Mouse (Mus musculus) ZHBTc4 (cell line): Measurements from ENCODE around the gene Prkcq.
"Not testable (repeated sequence)": the region's sequence is repeated elsewhere in the genome, so short reads cannot be mapped to it uniquely, and the experiment has no call there.

Experiments used
- DNase-seq: peaks from one replicate; pipeline ENCODE4 v3.0.0-alpha.2; 2011; ENCODE audit warnings: low read depth, low spot score

Gene Prkcq

GRCm38 (mm10) chr2:11291570-11292405, 119.9 kb downstream of the Prkcq start:
- DNase-seq: no peak

DNA sequence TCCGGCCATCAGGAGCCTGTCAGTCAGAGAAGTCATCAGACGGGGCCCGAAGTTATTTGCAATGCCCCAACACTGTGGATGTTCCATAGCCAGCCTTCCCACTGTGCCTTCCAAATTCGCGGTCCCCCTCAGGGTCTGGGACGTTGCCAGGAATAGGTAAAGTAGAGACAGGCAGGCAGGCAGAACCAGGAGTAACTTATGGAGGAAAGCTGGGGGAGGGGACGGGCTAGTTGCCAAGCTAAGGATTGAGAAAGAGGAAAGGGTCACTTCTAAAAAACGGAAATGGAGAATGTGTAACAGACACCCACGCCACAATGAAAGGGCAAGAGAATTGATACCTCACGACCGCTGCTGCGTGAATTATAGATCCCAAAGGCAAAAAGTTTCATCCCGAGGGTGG, 121.2 kb downstream of the Prkcq start:
- no peak for DNase-seq

DNA sequence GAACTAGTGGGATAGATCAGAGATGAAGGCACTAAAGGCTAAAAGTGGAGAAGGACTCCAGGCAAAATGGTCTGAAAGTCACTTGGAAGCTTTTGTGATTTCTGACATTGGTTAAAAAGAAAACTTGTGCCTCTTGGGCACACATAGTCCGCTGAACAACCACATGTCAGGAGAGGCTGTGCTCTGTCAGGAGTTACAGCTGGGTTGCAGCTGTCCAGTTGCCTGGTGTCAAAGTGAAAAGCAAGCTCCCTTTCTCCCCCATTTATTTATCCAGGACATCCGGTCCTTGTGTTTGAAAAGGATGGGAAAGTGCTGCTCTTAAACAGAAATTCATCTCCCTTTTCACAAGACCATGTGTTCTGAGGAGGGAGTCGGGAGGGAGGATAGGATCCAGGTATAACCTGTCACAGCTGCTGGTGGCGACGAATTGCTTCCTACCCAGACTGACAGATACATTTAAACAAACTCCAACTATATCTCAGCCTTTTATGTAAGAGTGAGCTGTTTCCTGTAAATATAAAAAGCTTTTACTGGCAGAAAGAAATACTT, 122.8 kb downstream of the Prkcq start:
- DNase-seq: no peak

- no peak for DNase-seq
These were observed 126.9 kb downstream of the Prkcq start for GRCm38 (mm10) chr2:11298811-11299210.

DNA sequence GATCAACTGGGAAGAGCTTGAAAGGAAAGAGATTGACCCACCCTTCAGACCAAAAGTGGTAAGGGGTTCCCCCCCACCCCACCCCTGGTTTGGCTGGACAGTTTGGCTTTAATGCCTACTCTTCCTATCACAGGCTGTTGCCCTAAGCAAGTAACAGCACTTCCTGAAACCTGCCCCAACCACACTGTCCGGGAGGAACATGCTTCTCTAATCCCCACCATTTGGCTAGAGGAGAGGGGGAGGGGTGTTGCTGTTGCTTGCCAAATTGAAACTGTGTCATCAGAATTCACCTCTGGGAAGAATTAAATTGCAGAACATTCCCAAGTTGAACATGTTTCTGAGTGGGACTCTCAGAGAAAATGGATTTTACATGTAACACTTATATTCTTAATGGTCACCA, 127.5 kb downstream of the Prkcq start:
- DNase-seq: no peak

DNA sequence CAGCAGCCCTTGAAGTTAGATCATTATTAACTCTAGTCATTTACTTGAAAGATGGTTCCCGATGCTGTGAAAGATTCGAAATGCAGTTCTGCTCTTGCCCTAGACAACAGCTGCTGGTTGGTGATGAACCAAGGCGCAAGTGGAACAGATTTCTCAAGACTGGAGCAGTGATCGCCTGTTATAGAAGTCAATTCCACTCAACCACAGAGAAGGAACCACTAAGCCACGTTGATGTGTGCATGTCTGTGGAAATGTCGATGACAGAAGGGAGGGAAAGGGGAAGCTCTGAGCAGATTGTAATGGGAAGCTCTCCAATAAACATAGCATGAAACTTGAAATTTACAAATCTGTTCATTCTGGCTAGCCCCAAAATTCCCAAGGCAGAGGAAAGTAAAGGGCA, 128.5 kb downstream of the Prkcq start:
- DNase-seq: no peak

DNA sequence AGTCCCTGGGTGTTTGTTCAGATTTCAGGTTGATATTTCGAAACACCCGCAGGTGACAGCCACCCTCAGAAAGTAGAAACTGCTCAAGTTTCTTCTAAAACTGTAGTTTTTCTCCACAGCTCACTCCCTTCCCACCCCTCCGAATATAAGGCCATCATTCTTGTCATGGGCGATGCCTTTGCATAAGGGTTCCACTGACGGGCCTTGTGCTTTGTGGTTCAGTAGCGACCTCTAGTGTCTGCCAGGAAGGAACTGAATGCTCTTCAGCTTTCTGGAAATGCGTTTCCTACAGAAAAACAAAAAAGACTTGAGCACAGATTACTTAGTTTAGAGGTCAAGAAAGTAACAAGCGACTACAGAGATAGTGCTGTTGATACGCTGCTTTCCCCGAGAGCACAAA, 148.3 kb downstream of the Prkcq start:
- peak; percentile 74 for DNase-seq

- DNase-seq: no peak
These were observed 150.5 kb downstream of the Prkcq start for GRCm38 (mm10) chr2:11322396-11322795.

DNA sequence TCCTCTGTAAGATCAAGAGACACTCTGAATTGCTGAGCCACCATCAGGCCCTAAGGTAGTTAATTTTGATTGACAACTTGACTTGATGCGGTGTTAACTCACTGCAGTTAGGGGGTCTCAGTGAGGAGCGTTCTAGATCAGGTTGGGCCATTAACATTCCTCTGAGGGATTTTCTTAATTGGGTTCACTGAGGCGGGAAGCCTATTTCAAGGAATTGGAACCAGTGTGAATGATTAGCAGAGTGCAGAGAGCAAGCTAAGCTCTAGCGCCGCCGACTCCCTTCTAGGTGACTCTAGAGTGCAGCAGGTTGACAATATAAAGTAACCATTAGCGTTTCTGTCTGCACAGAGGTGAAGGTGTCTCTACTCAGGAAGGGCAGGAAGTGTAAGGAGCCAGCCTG, 155.4 kb downstream of the Prkcq start:
- no peak for DNase-seq

DNA sequence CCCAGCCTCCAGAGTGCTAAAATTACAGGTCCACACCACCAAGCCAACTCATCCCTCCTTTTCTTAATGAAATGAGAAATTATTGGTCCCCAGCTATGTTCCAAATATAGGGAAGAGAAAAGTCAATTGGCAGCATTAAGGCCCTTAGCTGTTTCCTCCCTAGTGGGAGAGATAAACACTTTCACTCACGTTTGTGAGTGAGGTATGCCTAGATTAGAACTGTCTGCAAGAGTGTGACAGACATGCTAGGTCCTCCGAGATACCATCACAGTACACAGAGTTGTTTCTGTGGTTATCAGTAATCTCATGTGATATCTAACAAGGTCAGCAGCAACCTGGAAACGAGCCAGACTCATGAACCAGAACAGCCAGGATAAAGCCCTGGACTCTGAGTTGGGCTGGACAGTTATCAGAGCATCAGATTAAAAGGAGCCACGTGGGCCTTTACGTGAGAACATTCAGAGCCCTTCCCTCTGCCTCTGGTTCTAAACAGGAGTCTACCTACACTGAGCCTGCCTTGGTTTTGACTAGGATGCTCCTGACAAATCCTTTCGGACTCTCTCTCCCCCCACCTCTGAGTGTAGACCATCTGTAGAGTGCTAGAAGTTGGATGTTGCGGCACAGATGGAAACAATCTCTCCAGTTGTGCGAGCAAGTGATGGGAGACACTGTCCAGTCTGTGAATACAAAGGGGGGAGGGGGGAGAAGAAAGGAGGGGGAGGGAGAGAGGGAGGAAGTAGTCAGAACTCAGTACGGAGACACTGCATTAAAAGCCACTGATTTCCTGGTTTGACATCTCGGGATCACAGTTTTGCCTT, 157.7 kb downstream of the Prkcq start:
- DNase-seq: no peak

DNA sequence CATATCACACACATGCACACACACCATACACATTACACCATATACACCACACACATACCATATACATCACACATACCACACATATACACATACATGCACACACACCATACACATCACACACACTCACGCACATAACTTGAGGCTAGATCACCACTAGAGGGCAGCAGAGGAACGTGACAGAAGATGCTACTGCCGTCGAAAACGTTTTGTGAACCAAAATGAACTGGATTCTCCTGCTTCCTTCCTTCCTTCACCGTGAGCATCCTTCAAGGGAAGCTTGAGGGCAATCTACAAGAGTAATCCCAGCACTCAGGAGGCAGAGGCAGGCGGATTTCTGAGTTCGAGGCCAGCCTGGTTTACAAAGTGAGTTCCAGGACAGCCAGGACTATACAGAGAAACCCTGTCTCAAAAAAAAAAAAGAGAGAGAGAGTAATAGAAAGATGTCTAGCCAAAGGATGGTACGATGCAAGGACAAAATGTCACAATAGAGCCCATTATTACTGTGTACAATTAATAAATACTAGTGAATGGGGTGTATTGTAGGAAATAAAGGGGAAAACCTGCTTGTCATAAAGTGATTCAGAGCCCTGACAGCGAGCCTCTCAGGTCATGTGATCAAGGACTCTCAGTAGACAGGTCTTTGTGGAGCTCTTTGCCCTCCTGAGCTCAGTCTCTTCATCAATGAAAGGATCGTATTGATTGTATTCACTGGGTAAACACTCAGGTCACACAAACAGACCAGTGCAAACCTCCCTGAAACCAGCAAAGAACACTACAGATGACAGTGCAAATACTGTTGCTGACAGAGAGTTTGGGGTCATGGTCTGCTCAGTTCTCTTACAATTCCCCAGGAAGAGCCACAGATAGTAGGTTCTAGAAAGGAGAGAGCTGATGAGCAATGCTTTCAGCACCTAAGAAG, 159.9 kb downstream of the Prkcq start:
- peak; percentile 83 for DNase-seq

- DNase-seq: no peak
These were observed 160.6 kb downstream of the Prkcq start for GRCm38 (mm10) chr2:11332469-11332868.

DNA sequence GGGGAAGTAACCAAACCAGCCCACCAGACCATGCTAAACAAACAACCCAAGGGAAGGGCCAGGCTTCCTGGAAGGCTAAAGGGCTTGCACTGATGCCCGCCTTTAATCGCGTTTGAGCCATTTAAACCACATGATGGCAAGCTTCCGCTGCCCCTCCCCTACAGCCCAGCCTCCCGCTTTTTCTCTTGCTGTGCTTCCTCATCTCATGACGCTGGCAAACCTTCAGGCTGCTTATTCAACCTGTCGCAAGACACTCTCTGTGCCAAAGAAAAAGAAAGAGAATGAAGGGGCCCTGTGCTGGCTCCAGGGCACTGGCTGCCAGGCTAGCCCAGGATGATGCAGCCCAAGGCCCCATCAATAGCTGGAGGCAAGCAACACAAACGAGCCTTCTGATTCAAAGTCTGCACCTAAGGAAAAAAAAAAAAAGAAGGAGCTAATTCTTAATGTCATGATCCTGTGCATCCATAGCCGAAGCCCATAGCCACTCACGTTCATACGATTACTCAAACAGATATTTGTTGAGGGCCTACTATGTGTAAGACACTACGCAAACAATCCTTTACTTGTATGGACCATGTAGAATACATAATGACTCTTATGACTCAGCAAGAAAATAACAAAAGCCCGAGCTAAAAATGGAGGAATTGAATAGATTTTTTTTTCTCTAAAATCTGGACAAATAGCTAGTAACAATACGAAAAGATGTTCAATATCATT, 161.6 kb downstream of the Prkcq start:
- DNase-seq: no peak

GRCm38 (mm10) chr2:11336320-11336719, 164.4 kb downstream of the Prkcq start:
- no peak for DNase-seq

DNA sequence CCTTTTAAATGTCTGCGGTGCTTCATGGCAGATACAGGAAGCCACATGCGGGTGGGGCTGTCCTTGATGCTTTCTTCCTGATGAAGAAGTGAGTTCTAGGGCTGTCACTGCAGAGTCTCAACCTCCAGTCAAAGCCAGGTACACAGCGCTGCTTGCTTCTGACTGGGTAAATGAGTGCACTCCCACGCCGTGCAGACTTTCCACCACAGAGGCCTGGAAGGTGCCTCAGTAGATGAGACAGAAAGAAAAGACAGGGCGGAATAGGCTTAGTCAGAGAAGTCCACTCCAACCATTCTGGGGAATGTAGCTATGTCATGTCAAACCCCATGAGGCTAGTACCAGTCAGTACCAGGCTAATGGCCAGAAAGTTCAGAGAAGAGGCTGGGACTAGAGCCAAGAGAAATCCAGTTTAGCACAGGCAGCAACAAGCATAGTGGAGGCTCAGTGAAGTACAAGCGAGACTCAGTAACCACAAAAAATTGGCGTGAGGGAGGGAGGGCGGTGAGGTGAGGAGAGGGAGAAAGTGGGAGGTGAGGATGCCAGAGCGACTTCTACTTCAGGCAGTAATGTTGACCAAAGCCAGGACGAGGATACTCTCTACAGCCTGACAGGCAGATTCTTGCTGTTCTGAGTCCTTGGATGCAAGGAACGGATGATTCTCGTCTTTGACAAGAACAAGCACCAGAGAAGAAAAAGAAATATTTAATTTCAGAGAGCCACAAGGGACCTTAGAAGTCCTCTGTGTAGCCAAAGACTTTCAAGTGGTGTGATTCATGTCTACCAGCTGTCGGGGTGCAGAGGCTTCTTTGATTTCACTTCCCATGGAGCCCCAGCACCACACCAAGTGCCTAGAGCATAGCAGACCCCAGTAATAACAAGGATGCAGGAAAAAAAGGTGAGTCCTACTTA, 167.3 kb downstream of the Prkcq start:
- DNase-seq: no peak

- DNase-seq: no peak
These were observed 172.8 kb downstream of the Prkcq start for GRCm38 (mm10) chr2:11344691-11345090.

DNA sequence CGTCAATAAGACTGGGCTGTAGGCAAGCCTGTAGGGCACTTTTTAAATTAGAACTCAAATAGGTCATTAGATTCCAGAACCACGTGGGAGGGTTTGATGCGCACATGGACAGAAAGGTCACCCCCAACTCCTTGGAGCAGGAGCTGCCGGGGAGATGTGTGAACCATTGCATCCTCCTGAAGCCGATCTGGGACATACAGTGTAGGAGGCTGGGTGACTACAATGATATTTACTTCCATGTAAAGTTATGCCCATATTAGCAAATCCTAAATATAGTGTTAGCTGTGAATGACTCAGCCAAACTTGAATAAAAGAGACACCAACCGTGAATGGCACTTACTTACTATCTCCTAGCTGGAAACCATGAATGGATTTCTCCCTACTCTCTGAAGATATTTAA, 174.5 kb downstream of the Prkcq start:
- DNase-seq: not testable (repeated sequence)

DNA sequence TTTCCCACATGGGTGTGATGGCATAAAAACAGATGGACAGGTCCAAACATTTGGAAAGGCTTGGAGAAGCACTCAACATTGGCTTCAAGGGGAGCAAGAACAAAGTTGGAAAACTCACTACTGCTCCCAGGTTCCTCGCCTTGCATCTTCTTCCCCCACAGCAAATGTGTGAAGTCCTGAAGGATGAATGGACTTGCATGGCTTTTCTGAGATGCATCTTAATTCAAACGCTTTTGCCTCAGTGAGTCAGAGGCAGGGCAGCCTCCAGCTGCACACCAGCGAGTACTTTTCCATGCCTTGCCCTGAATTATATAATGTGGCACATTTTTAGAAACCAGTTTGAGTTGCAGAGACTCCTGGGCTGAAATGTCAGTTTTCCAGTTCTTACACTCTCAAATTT, 175.9 kb downstream of the Prkcq start:
- no peak for DNase-seq
